Comparison of ENCODE assay signal across 8 mouse cellular contexts in the genomic region with DNA sequence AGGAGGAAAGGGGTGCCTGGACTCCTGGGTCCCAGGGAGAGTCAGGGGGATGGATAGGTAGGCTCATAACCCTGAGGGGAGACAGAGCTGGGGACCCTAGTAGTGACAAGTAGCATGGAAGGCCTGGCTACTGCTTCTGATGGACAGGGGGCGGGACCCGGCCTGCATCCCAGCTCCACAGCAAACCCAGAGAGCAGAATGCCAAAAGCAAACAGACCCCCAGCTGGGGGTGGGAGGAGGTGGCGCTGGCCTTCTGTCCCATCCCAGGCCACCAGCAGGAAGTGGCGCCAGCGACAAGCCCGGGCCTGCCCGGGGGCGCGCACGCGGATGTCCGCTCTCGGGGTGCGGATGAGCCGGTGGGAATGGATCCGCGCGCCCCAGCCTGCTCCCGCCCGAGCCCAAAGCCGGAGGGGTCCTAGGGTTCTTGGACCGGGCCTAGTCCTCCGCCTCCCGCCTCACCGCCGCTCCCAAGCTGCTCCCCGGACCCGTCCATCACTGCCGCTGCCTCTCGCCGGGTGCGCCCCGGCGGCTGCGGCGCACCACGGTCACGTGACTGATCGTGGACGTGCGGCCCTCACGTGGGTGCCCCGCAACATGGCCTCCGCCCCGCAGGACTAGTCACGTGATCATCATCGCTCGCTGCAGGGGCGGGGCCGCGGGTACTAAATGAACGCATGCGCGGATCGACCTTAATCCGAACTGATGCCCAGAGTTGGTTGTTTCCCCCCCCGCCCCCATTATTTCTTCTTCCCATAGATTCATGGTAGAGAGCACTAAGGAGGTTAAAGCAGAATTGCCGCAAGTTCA. TPM values are rescaled to one million over a fixed set of nuclear protein-coding genes. Genes with fewer than 3 reads are reported as not detected.
DNase-seq lines count a peak whose midpoint lies in the region; ATAC-seq and TF ChIP-seq lines count a peak whose summit lies in the region.

A gene (minus strand): TSS at position 616 of the 807 bp plus-strand sequence.

- DNase-seq in 3134 (ENCODE audit: extremely low read depth, insufficient read length, low spot score), result peak; percentile 91
- DNase-seq in adrenal gland, postnatal 36 days, result peak; percentile 95 to 97
- peak; percentile 95 to 96 for DNase-seq in heart, adult 2 months
- DNase-seq in kidney, adult 8-10 months, result peak; percentile 95 to 96
- DNase-seq in spleen, postnatal 10 days (ENCODE audit: low spot score in 2 of 2), result peak; percentile 91 to 97

- peak within 1 kb of the TSS; percentile 94 for H3K4me2 ChIP-seq in embryonic facial prominence, embryonic 13.5 days
- H3K4me2 ChIP-seq in limb, embryonic 13.5 days (replicated peaks), result peak within 1 kb of the TSS; percentile 70
- peak within 1 kb of the TSS; percentile 96 for H3K4me2 ChIP-seq in midbrain, embryonic 16.5 days (ENCODE audit: low read length)

- intact Hi-C loops in heart, adult 2 months (cut with DNase I), result loop anchor here (10.0 kb wide), 1 partner anchor 338 kb away; no protein-coding TSS in a partner anchor

- 0 out of 2 replicates have a peak, but pooled peaks have one; percentile 68 for TF ChIP-seq EP300 in heart, adult 2 months (IDR thresholded peaks at IDR 0.05; ENCODE audit: insufficient read depth, low read depth, low read length)

- peaks cover 37% of the 10 kb centered on the region for H3K36me3 ChIP-seq in embryonic facial prominence, embryonic 13.5 days
- H3K36me3 ChIP-seq in heart, adult 2 months (ENCODE audit: control insufficient read depth, insufficient read depth, low read length), result no peaks in the 10 kb centered on the region
- H3K36me3 ChIP-seq in limb, embryonic 13.5 days, result peaks cover 40% of the 10 kb centered on the region
- H3K36me3 ChIP-seq in midbrain, embryonic 16.5 days (ENCODE audit: control insufficient read depth, insufficient read depth, low read length), result peaks cover 18% of the 10 kb centered on the region

- 0% methylated on average over 58 of the region's 58 CpGs for WGBS in embryonic facial prominence, embryonic 13.5 days
- WGBS in heart, adult 2 months, result under 1% methylated on average over 58 of the region's 58 CpGs
- under 1% methylated on average over 58 of the region's 58 CpGs for WGBS in limb, embryonic 13.5 days
- under 1% methylated on average over 55 of the region's 58 CpGs for WGBS in midbrain, embryonic 16.5 days

- H3K79me2 ChIP-seq in heart, adult 2 months (replicated peaks; ENCODE audit: control insufficient read depth, insufficient read depth, low read length), result no peaks in the 10 kb centered on the region

- peak; percentile 71 for ATAC-seq in embryonic facial prominence, embryonic 13.5 days (ENCODE audit: insufficient number of reproducible peaks, insufficient read depth, low FRiP score, low TSS enrichment, low read depth)
- peak; percentile 76 for ATAC-seq in limb, embryonic 13.5 days (ENCODE audit: low FRiP score, low read depth)
- peak; percentile 75 for ATAC-seq in midbrain, embryonic 16.5 days

- H3K9ac ChIP-seq in embryonic facial prominence, embryonic 13.5 days, result peak within 1 kb of the TSS; percentile 91
- peak within 1 kb of the TSS; percentile 93 for H3K9ac ChIP-seq in heart, adult 2 months (ENCODE audit: low read depth, low read length)
- H3K9ac ChIP-seq in limb, embryonic 13.5 days, result peak within 1 kb of the TSS; percentile 83
- peak within 1 kb of the TSS; percentile 91 for H3K9ac ChIP-seq in midbrain, embryonic 16.5 days (ENCODE audit: low read depth, low read length)

- peak within 1 kb of the TSS; percentile 28; the same call in 1 of the 2 replicates for H3K27ac ChIP-seq in embryonic facial prominence, embryonic 13.5 days
- H3K27ac ChIP-seq in heart, adult 2 months, result peak within 1 kb of the TSS; percentile 86
- peak within 1 kb of the TSS; percentile 44; the same call in 1 of the 2 replicates for H3K27ac ChIP-seq in limb, embryonic 13.5 days
- peak within 1 kb of the TSS; percentile 78 for H3K27ac ChIP-seq in midbrain, embryonic 16.5 days (ENCODE audit: low read length)

- peak; percentile 76 for TF ChIP-seq POLR2A in heart, adult 2 months (IDR thresholded peaks at IDR 0.05; ENCODE audit: insufficient read depth, low read depth, low read length)

- H3K9me3 ChIP-seq in embryonic facial prominence, embryonic 13.5 days, result no peaks in the 10 kb centered on the region
- H3K9me3 ChIP-seq in limb, embryonic 13.5 days, result no peaks in the 10 kb centered on the region
- H3K9me3 ChIP-seq in midbrain, embryonic 16.5 days (replicated peaks; ENCODE audit: control insufficient read depth, low read length, poor library complexity, severe bottlenecking), result no peaks in the 10 kb centered on the region

- no peaks in the 10 kb centered on the region for H3K27me3 ChIP-seq in embryonic facial prominence, embryonic 13.5 days
- no peaks in the 10 kb centered on the region for H3K27me3 ChIP-seq in heart, adult 2 months (ENCODE audit: control insufficient read depth, insufficient read depth, low read length)
- H3K27me3 ChIP-seq in limb, embryonic 13.5 days, result no peaks in the 10 kb centered on the region
- no peaks in the 10 kb centered on the region for H3K27me3 ChIP-seq in midbrain, embryonic 16.5 days (ENCODE audit: control insufficient read depth, insufficient read depth, low read depth, low read length)

- H3K4me1 ChIP-seq in embryonic facial prominence, embryonic 13.5 days, result peaks cover 21% of the 10 kb centered on the region
- H3K4me1 ChIP-seq in heart, adult 2 months (ENCODE audit: control insufficient read depth, insufficient read depth, low read length), result 0 out of 2 replicates have a peak, but pooled peaks cover 3% of the 10 kb centered on the region
- peaks cover 19% of the 10 kb centered on the region for H3K4me1 ChIP-seq in limb, embryonic 13.5 days
- H3K4me1 ChIP-seq in midbrain, embryonic 16.5 days (ENCODE audit: control insufficient read depth, insufficient read depth, low read length), result peaks cover 22% of the 10 kb centered on the region

- peak within 1 kb of the TSS; percentile 91 for H3K4me3 ChIP-seq in embryonic facial prominence, embryonic 13.5 days
- peak within 1 kb of the TSS; percentile 92 for H3K4me3 ChIP-seq in heart, adult 2 months
- H3K4me3 ChIP-seq in limb, embryonic 13.5 days, result peak within 1 kb of the TSS; percentile 85
- peak within 1 kb of the TSS; percentile 92 for H3K4me3 ChIP-seq in midbrain, embryonic 16.5 days (ENCODE audit: low read depth, low read length)

- peak; percentile 17; the same call in 1 of the 2 replicates for TF ChIP-seq CTCF in heart, adult 2 months (IDR thresholded peaks at IDR 0.05)

RNA-seq across cellular contexts. Expression of the gene that starts here (rescaled TPM):
- total RNA-seq in adrenal gland, postnatal 36 days (2021), result 10 to 100 TPM; 60.1 to 64.5 TPM
- 154 and 190 TPM in 2 replicates for polyA plus RNA-seq in embryonic facial prominence, embryonic 13.5 days (2015; fragmentation: Nextera tagmentation; extraction: Ambion mirVana)
- total RNA-seq in heart, adult 2 months (2021), result 10 to 100 TPM; 21.9 to 25.9 TPM
- 46.6 and 47.2 TPM in 2 replicates for polyA plus RNA-seq in heart, adult 2 months (2012; rRNA removed)
- polyA plus RNA-seq in limb, embryonic 13.5 days (2015; fragmentation: Nextera tagmentation; extraction: Ambion mirVana), result 167 and 170 TPM in 2 replicates
- 232 and 243 TPM in 2 replicates for polyA plus RNA-seq in midbrain, embryonic 16.5 days (2015; fragmentation: Nextera tagmentation; extraction: Ambion mirVana)

Comparison
In these comparisons a context has a peak if more than half of its experiments do, and no peak if none do; other contexts are left out.
1. Peak in every context shown above with its lines: DNase-seq, ATAC-seq, H3K4me3 ChIP-seq and H3K27ac ChIP-seq.
2. H3K27ac ChIP-seq: peak in every context shown above with its lines; median percentile 86 in heart, adult 2 months; 78 in midbrain, embryonic 16.5 days; 44 in limb, embryonic 13.5 days; 28 in embryonic facial prominence, embryonic 13.5 days.